Mouse (Mus musculus) CD4-positive, CD25-positive, alpha-beta regulatory T cell, adult 4 months (primary cell): Measurements from ENCODE around the gene Taf10. TPM values are rescaled to one million over a fixed set of nuclear protein-coding genes. Genes with fewer than 3 reads are reported as not detected.

Source experiments
- ATAC-seq: one replicate; pipeline ENCODE4 v1.8.0; 2017
- polyA plus RNA-seq, 2 experiments: library from polyadenylated mRNA; unstranded; fragments of 100-300 nt; shearing (Covaris generic); gene quantifications; one replicate each; pipeline ENCODE4 v1.2.1; 2017

Taf10 gene
- polyA plus RNA-seq, 2 experiments from 2014 or later = 8.0 to 18.7 TPM

GRCm38 (mm10) chr7:105715366-105715765, 28.8 kb downstream of the Taf10 start:
- ATAC-seq = no peak

- ATAC-seq = no peak
These were observed 35.4 kb downstream of the Taf10 start for GRCm38 (mm10) chr7:105708733-105709132.

- no peak for ATAC-seq
These were observed 40.3 kb downstream of the Taf10 start for GRCm38 (mm10) chr7:105703816-105704215.

- ATAC-seq = no peak
These were observed 41.0 kb downstream of the Taf10 start for GRCm38 (mm10) chr7:105703184-105703583.

- ATAC-seq = no peak
These were observed 53.3 kb downstream of the Taf10 start for GRCm38 (mm10) chr7:105690875-105691274.

Other genes starting within 250 kb of the Taf10 start
- gene Smpd1, start 190.0 kb downstream of the Taf10 start, polyA plus RNA-seq = 10 to 100 TPM; 21.6 to 25.9 TPM
- gene Apbb1, start 162.7 kb downstream of the Taf10 start, polyA plus RNA-seq = 10 to 100 TPM in 1 of 2 experiments, 1 to 10 TPM in 1; 7.5 to 10.2 TPM
- not detected for gene Hpx, start 144.2 kb downstream of the Taf10 start, polyA plus RNA-seq
- 1 to 10 TPM; 1.7 to 6.7 TPM for gene Trim3, start 110.8 kb downstream of the Taf10 start, polyA plus RNA-seq
- 100 to 1,000 TPM; 198 TPM for gene Timm10b, start 104.3 kb downstream of the Taf10 start, polyA plus RNA-seq
- 10 to 100 TPM in 1 of 2 experiments, 1 to 10 TPM in 1; 9.7 to 16.9 TPM for gene Arfip2, start 103.9 kb downstream of the Taf10 start, polyA plus RNA-seq
- 10 to 100 TPM in 1 of 2 experiments, 1 to 10 TPM in 1; 6.7 to 12.1 TPM for gene Gm45799, start 103.8 kb downstream of the Taf10 start, polyA plus RNA-seq
- gene Dnhd1, start 93.5 kb downstream of the Taf10 start, polyA plus RNA-seq = 1 to 10 TPM in 1 of 2 experiments, under 1 TPM in 1; 0.83 to 3.2 TPM
- 100 to 1,000 TPM; 138 to 196 TPM for gene Ilk, start 7.8 kb downstream of the Taf10 start, polyA plus RNA-seq
- gene Rrp8, start 7.0 kb downstream of the Taf10 start, polyA plus RNA-seq = 10 to 100 TPM; 19.1 to 24.8 TPM
- 100 to 1,000 TPM; 131 to 172 TPM for gene Tpp1, start 7.9 kb upstream of the Taf10 start, polyA plus RNA-seq
- gene Dchs1, start 43.3 kb upstream of the Taf10 start, polyA plus RNA-seq = not detected
- gene Mrpl17, start 66.7 kb upstream of the Taf10 start, polyA plus RNA-seq = 100 to 1,000 TPM; 162 to 170 TPM
- gene Gm4070, start 209.6 kb upstream of the Taf10 start, polyA plus RNA-seq = 100 to 1,000 TPM; 206 to 239 TPM